Mouse (Mus musculus) heart, embryonic 14.5 days (tissue): Measurements from ENCODE around the gene Wars2. TPM values are rescaled to one million over a fixed set of nuclear protein-coding genes. Genes with fewer than 3 reads are reported as not detected.

ENCODE experiments used
- ATAC-seq: fragments of 200-750 bp; cut with Nextera tagmentation; 2 replicates; pipeline ENCODE4 v1.8.0; 2017; ENCODE audit warnings: low read depth, moderate TSS enrichment; ENCODE audit not compliant: insufficient number of reproducible peaks, insufficient read depth, low FRiP score
- H3K27ac ChIP-seq, 2 experiments: fragments of 200-500 bp in 1 of 2; fragments of 300-500 bp in 1 of 2; sonication (generic) in 1 of 2; replicated peaks in 1 of 2; 2 replicates each; pipeline ENCODE4 v1.5.1; 2012 to 2014; ENCODE audit warnings: low read depth in 2 of 2, low read length in 2 of 2, control low read depth in 1 of 2, mild to moderate bottlenecking in 1 of 2, mixed read lengths in 1 of 2; ENCODE audit not compliant: control insufficient read depth in 1 of 2, insufficient read depth in 1 of 2
- H3K27me3 ChIP-seq: fragments of 300-500 bp; sonication (generic); 2 replicates; pipeline ENCODE4 v1.6.1; 2014; ENCODE audit warnings: mild to moderate bottlenecking, low read length, control low read depth; ENCODE audit not compliant: control insufficient read depth, insufficient read depth
- H3K36me3 ChIP-seq: fragments of 300-500 bp; sonication (generic); 2 replicates; pipeline ENCODE4 v1.6.1; 2014; ENCODE audit warnings: mild to moderate bottlenecking, control low read depth, low read length, mixed read lengths; ENCODE audit not compliant: control insufficient read depth, insufficient read depth
- H3K4me1 ChIP-seq, 2 experiments: fragments of 200-500 bp in 1 of 2; fragments of 300-500 bp in 1 of 2; sonication (generic) in 1 of 2; 2 replicates each; pipeline ENCODE4 v1.6.1; 2012 to 2014; ENCODE audit warnings: low read length in 2 of 2, control low read depth in 1 of 2, mixed read lengths in 1 of 2; ENCODE audit not compliant: control insufficient read depth in 2 of 2, insufficient read depth in 2 of 2
- H3K4me2 ChIP-seq: fragments of 300-500 bp; sonication (generic); 2 replicates; pipeline ENCODE4 v1.6.1; 2014; ENCODE audit warnings: mild to moderate bottlenecking, low read length
- H3K4me3 ChIP-seq, 2 experiments: fragments of 200-500 bp in 1 of 2; fragments of 300-500 bp in 1 of 2; sonication (generic) in 1 of 2; 2 replicates each; pipeline ENCODE4 v1.5.1; 2012 to 2014; ENCODE audit warnings: low read length in 2 of 2, mild to moderate bottlenecking in 2 of 2, control low read depth in 1 of 2, low read depth in 1 of 2, moderate library complexity in 1 of 2; ENCODE audit not compliant: control insufficient read depth in 1 of 2, insufficient read depth in 1 of 2
- H3K9ac ChIP-seq: fragments of 300-500 bp; sonication (generic); 2 replicates; pipeline ENCODE4 v1.6.1; 2014; ENCODE audit warnings: mild to moderate bottlenecking, low read length
- H3K9me3 ChIP-seq: fragments of 300-500 bp; sonication (generic); 2 replicates; pipeline ENCODE4 v1.6.1; 2016; ENCODE audit warnings: low read length, control low read depth; ENCODE audit not compliant: control insufficient read depth
- WGBS: fragments of 180-500 bp; shearing (Covaris S2); extraction: QIAGEN DNeasy Blood & Tissue Kit; methylation state at CpG from one replicate; pipeline ENCODE4 v1.1.7; 2014; 5-methylcytosine and 5-hydroxymethylcytosine counted together
- polyA plus RNA-seq: library from polyadenylated mRNA; unstranded; fragments of >200 nt; fragmentation: Nextera tagmentation; extraction: Ambion mirVana; gene quantifications from 2 replicates; pipeline ENCODE4 v1.2.1, GENCODE M21; 2014

Gene Wars2
- polyA plus RNA-seq, 1 experiment from 2014 or later = 10.2 TPM

DNA sequence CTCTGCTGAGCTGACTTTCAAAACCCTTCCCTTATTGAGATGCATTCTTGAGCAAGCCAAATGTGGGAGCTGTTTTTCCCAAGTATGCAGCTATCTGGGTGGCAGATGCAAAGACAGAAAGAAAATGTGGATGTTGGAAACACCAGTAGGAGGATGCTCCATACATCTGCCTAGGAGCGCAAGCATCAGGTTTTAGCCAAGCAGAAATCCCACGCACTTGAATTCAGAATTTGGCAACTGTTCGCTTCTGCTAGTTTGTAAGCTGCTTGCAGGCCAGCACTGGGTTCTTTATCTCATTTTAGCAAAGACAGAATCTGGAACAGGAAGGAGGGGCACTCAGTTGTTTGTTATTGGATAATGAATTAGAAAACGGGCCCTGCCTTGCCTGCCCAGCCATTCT, 8.9 kb upstream of the Wars2 start:
- Histone ChIP-seq H3K9me3 (no peaks in the 10 kb centered on the region), H3K4me2 (no peak overlapping the region), H3K36me3 (no peaks in the 10 kb centered on the region), H3K27me3 (no peaks in the 10 kb centered on the region), H3K4me1 (no peaks in the 10 kb centered on the region), H3K4me3 (no peak overlapping the region), H3K9ac (no peak overlapping the region), H3K27ac (no peak overlapping the region)
- ATAC-seq = no peak
- WGBS = 84% methylated on average over 4 of the region's 4 CpGs

DNA sequence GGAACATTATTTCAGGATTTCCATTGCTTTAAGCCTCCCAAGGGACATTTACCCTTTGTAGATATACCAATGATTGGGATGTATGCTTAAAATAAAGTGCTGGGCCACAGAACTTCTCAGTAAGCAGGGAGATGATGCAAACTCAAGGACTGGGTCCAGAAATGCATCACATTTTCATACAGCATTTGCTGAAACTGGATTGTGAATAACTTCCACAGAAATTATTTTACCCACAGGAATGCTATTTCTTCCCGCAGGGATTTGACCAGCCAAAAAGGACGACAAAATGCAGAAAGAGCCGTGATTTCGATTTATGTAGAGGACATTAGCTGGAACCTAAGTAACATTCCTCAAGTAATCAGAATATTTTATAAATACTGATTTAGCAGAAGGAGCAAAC, 7.0 kb upstream of the Wars2 start:
- Histone ChIP-seq H3K27ac (no peak overlapping the region), H3K4me2 (no peak overlapping the region), H3K27me3 (no peaks in the 10 kb centered on the region), H3K9me3 (no peaks in the 10 kb centered on the region), H3K4me1 (no peaks in the 10 kb centered on the region), H3K9ac (no peak overlapping the region), H3K36me3 (no peaks in the 10 kb centered on the region), H3K4me3 (no peak overlapping the region)
- ATAC-seq = no peak
- WGBS = 91% methylated on average over 4 of the region's 4 CpGs

DNA sequence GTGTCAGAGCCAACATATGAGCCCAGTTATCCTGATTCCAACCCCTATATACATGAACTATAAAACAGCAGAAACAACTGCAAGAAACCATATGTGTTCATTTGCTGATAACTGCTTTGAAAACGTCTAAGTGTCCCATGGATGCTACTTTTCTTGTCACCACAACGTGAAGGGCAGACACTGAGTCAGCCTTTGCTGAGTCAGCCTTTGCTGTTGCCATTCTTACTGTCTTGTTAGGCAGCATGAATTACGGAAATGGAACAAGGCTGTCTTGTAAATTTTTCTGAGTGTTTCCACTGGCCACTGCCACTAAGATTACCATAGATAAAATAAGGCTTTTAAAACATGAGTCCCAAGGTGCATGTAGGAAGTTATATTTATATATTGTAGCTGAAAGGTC, 7.0 kb downstream of the Wars2 start:
- Histone ChIP-seq H3K9me3 (no peaks in the 10 kb centered on the region), H3K4me2 (no peak overlapping the region), H3K27ac (no peak overlapping the region), H3K4me1 (no peaks in the 10 kb centered on the region), H3K4me3 (no peak overlapping the region), H3K9ac (no peak overlapping the region), H3K36me3 (no peaks in the 10 kb centered on the region), H3K27me3 (no peaks in the 10 kb centered on the region)
- no peak for ATAC-seq
- 54% methylated on average over 3 of the region's 3 CpGs for WGBS

DNA sequence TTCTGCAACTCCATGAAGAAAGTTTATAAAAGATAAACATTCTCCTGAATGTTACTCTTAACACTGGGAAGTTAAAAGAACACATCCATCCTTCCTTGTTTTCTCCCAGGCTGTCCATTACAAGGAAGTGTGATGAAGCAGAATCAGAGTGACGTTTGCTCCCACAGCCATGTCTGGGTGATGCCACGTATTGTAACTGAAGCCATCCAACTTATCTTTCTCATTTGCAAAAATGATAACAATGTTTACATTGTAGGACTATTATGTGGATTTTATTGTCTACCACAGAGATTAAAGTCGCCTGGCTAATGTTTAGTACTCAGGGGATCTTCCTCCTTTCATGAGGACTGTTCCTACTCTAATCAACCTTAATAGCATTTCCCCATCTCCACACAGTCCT, 8.2 kb downstream of the Wars2 start:
- Histone ChIP-seq H3K4me2 (no peak overlapping the region), H3K27ac (no peak overlapping the region), H3K4me3 (no peak overlapping the region), H3K9ac (no peak overlapping the region), H3K4me1 (no peaks in the 10 kb centered on the region), H3K27me3 (no peaks in the 10 kb centered on the region), H3K36me3 (no peaks in the 10 kb centered on the region), H3K9me3 (no peaks in the 10 kb centered on the region)
- ATAC-seq = no peak
- 63% methylated on average over 3 of the region's 3 CpGs for WGBS

DNA sequence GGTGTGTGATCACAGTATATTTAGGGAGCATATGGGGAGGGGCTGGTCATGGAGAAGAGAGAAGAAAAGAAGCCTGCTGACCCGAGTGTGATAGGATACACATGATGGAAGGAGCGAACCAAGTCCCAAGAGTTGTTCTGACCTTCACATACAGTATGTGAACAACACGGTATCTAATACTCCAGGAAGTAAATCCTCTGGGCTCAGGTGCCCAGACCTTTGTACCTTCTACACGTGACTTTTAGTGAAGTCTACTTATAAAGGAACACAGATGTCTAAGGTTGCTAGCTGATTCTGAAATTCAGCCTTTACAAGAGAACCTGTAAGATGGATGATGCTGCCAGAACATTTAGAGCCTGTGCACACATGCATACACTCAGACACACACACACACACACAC, 15.4 kb downstream of the Wars2 start:
- 91% methylated on average over 4 of the region's 4 CpGs for WGBS
- no peak overlapping the region for H3K4me3 ChIP-seq
- no peaks in the 10 kb centered on the region for H3K36me3 ChIP-seq
- no peak overlapping the region for H3K27ac ChIP-seq
- no peak for ATAC-seq
- no peak overlapping the region for H3K4me2 ChIP-seq
- no peak overlapping the region for H3K9ac ChIP-seq
- no peaks in the 10 kb centered on the region for H3K27me3 ChIP-seq
- peaks cover 0 to 7% of the 10 kb centered on the region in 2 experiments; a peak in 3 of 4 replicates for H3K4me1 ChIP-seq
- H3K9me3 ChIP-seq = 0 out of 2 replicates have a peak, but pooled peaks cover 3% of the 10 kb centered on the region

DNA sequence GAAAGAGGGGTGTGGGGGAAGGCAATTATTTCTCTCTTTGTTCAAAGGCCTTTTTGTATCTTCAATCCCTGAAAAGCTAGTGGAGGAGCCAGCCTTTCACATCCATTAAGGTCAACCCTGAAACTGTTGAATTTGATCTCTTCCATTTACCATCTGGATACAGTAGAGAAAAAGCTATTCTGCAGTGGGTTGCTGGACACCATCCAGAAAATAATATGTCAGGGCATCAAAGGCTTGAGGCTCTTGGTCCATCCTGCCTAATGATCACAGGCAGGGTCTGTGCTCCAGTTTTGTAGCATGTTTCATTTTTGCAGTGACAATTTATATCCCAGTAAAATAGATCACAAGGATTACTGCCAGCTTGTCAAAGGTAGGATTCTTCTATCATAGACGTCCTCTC, 16.1 kb downstream of the Wars2 start:
- no peak overlapping the region for H3K4me3 ChIP-seq
- 74% methylated on average over 1 of the region's 1 CpGs for WGBS
- H3K36me3 ChIP-seq = no peaks in the 10 kb centered on the region
- H3K27me3 ChIP-seq = no peaks in the 10 kb centered on the region
- H3K27ac ChIP-seq = no peak overlapping the region
- no peak for ATAC-seq
- no peak overlapping the region for H3K9ac ChIP-seq
- 0 out of 2 replicates have a peak, but pooled peaks cover 3% of the 10 kb centered on the region for H3K9me3 ChIP-seq
- no peak overlapping the region for H3K4me2 ChIP-seq
- peaks cover 0 to 7% of the 10 kb centered on the region in 2 experiments; a peak in 3 of 4 replicates for H3K4me1 ChIP-seq

DNA sequence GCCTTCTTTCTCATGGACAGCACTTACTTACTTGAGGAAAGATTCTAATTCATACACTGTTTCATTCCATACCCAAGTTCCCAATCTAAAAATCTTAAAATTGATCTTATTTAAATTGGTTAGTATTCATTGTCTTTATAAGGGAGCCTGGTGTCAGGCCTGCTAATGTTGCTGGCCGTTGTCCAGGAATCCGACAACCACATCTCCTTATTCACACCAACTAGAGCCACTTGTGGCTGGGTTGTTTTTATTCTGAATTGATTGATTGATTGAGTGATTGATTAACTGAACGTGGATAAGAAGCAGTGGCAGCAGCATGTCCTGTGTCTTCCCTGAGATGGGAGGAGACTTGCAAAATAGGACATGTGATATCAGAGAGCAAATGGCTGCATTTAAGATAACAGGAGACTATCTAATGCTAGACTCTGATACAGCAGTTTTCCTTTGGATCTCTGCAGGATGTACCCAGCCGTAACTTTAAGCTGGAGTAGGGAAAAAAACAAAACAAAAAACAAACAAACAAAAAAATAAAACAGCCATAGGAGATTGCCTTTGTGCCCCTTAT, 16.7 kb downstream of the Wars2 start:
- H3K4me2 ChIP-seq = no peak overlapping the region
- no peak for ATAC-seq
- peaks cover 0 to 7% of the 10 kb centered on the region in 2 experiments; a peak in 3 of 4 replicates for H3K4me1 ChIP-seq
- no peak overlapping the region for H3K27ac ChIP-seq
- no peaks in the 10 kb centered on the region for H3K27me3 ChIP-seq
- H3K9ac ChIP-seq = no peak overlapping the region
- 0 out of 2 replicates have a peak, but pooled peaks cover 3% of the 10 kb centered on the region for H3K9me3 ChIP-seq
- no peaks in the 10 kb centered on the region for H3K36me3 ChIP-seq
- WGBS = 31% methylated on average over 4 of the region's 4 CpGs
- no peak overlapping the region for H3K4me3 ChIP-seq

DNA sequence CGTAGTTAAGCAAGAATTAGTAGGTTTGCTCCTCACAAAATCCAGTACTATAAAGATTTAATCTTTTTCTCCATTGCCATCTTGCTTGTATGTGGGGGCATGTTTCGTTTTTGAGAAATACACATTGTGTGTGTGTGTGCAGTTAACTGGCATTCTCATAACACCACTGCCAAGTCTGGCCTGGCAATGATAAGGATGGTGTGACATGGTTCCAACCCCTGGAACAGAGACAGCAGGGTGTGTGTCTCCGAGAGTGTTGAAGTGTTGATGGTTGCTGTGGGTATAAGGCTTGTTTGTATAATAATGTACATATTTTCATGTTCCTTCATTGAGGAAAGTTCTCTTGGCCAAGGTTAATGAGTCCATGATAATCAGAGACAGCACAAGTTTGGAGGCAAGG, 19.1 kb downstream of the Wars2 start:
- no peaks in the 10 kb centered on the region for H3K36me3 ChIP-seq
- H3K9me3 ChIP-seq = 0 out of 2 replicates have a peak, but pooled peaks cover 3% of the 10 kb centered on the region
- H3K27me3 ChIP-seq = no peaks in the 10 kb centered on the region
- no peak overlapping the region for H3K4me2 ChIP-seq
- ATAC-seq = no peak
- H3K4me3 ChIP-seq = no peak overlapping the region
- no peak overlapping the region for H3K9ac ChIP-seq
- WGBS = 89% methylated on average over 3 of the region's 3 CpGs
- H3K4me1 ChIP-seq = peaks cover 0 to 7% of the 10 kb centered on the region in 2 experiments; a peak in 3 of 4 replicates
- H3K27ac ChIP-seq = no peak overlapping the region
